Mouse (Mus musculus) limb, embryonic 15.5 days (tissue): ENCODE measurements around the gene Usp35. TPM values are rescaled to one million over a fixed set of nuclear protein-coding genes. Genes with fewer than 3 reads are reported as not detected.

ENCODE experiments used
- ATAC-seq: fragments of 200-750 bp; cut with Nextera tagmentation; 2 replicates; pipeline ENCODE4 v1.8.0; 2017; ENCODE audit warnings: low read depth, moderate TSS enrichment; ENCODE audit not compliant: insufficient number of reproducible peaks, low FRiP score, low TSS enrichment
- H3K27ac ChIP-seq: fragments of 300-500 bp; sonication (generic); 2 replicates; pipeline ENCODE4 v1.5.1; 2015; ENCODE audit warnings: moderate library complexity, mild to moderate bottlenecking, inconsistent platforms
- H3K27me3 ChIP-seq: fragments of 300-500 bp; sonication (generic); 2 replicates; pipeline ENCODE4 v1.6.1; 2015; ENCODE audit warnings: inconsistent platforms
- H3K36me3 ChIP-seq: fragments of 300-500 bp; sonication (generic); 2 replicates; pipeline ENCODE4 v1.6.1; 2015; ENCODE audit warnings: inconsistent platforms
- H3K4me1 ChIP-seq: fragments of 300-500 bp; sonication (generic); 2 replicates; pipeline ENCODE4 v1.6.1; 2015; ENCODE audit warnings: inconsistent platforms
- H3K4me2 ChIP-seq: fragments of 300-500 bp; sonication (generic); 2 replicates; pipeline ENCODE4 v1.6.1; 2015; ENCODE audit warnings: mild to moderate bottlenecking, inconsistent platforms
- H3K4me3 ChIP-seq: fragments of 300-500 bp; sonication (generic); 2 replicates; pipeline ENCODE4 v1.5.1; 2015; ENCODE audit warnings: mild to moderate bottlenecking, inconsistent platforms
- H3K9ac ChIP-seq: fragments of 300-500 bp; sonication (generic); 2 replicates; pipeline ENCODE4 v1.6.1; 2015; ENCODE audit warnings: inconsistent platforms
- H3K9me3 ChIP-seq: fragments of 300-500 bp; sonication (generic); 2 replicates; pipeline ENCODE4 v1.6.1; 2016; ENCODE audit warnings: inconsistent platforms
- WGBS: fragments of 180-500 bp; shearing (Covaris S2); methylation state at CpG from one replicate; pipeline ENCODE4 v1.1.7; 2015; 5-methylcytosine and 5-hydroxymethylcytosine counted together
- polyA plus RNA-seq: library from polyadenylated mRNA; unstranded; fragments of >200 nt; fragmentation: Nextera tagmentation; extraction: Ambion mirVana; gene quantifications from 2 replicates; pipeline ENCODE4 v1.2.1, GENCODE M21; 2015

Gene Usp35
- polyA plus RNA-seq, 1 experiment from 2014 or later = 2.2 TPM

- Histone ChIP-seq H3K36me3 (no peaks in the 10 kb centered on the region), H3K9me3 (no peaks in the 10 kb centered on the region), H3K4me2 (no peak overlapping the region), H3K27me3 (peaks cover 28% of the 10 kb centered on the region), H3K4me1 (peaks cover 29% of the 10 kb centered on the region), H3K4me3 (no peak overlapping the region), H3K9ac (no peak overlapping the region), H3K27ac (no peak overlapping the region)
- 83% methylated on average over 3 of the region's 3 CpGs for WGBS
- ATAC-seq = no peak
These were observed 2.1 kb downstream of the Usp35 start for GRCm38 (mm10) chr7:97329676-97330075.

DNA sequence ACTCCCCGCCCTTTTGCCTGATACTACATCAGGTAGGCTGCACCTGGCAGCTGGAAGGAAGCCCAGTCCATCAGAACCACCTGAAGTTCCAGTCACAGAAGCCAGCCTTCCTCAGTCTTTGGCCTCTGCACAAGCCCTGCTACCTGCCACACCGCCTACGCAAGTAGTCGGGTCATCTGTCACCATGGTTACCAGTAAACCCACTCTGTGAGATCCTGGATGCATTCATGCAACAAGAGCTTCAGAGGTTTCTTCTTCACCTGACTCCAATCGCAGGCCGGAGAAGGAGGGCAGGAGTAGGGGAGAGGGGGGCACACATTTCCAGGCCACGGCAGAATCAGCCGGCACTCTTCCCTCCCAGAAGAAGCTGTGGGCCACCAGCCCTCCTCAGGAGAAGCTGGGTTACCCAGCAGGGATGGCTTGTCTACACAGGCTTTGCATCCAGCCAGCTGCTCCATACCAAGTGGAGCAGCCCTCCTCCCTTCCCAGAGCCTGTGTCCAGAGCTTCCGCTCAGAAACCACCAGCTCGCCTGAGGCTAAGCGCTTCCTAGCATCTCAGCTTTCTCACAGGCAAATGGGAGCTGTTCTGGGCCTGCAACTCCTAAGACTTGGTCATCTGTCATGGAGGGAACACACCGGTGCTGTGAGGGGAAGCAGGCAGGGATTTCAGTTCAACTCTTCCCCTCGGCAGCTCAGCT is 2.8 kb downstream of the Usp35 start:
- peaks cover 34% of the 10 kb centered on the region for H3K27me3 ChIP-seq
- no peaks in the 10 kb centered on the region for H3K9me3 ChIP-seq
- 61% methylated on average over 13 of the region's 13 CpGs for WGBS
- H3K4me3 ChIP-seq = no peak overlapping the region
- H3K27ac ChIP-seq = no peak overlapping the region
- H3K4me2 ChIP-seq = no peak overlapping the region
- no peaks in the 10 kb centered on the region for H3K36me3 ChIP-seq
- no peak for ATAC-seq
- H3K4me1 ChIP-seq = peaks cover 29% of the 10 kb centered on the region
- H3K9ac ChIP-seq = no peak overlapping the region

DNA sequence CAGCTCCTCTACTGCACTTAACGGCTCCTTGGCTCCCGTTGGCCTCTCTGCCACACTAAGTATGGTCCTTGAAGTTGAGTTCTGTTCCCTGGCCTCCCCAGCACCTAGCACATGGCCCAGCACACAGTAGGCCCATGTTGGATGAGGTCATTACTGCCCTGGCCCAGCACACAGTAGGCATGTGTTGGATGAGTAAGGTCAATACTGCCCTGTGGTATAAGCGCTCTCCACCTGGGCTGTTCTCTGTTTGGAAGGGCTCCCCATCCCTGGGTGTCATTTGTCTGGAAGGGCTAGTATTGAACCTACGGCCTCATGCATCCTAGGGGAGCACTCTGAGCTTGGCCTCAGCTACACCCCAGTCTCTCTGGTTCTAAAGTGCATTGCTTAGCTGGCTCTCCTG is 4.4 kb downstream of the Usp35 start:
- WGBS = 93% methylated on average over 4 of the region's 4 CpGs
- no peaks in the 10 kb centered on the region for H3K9me3 ChIP-seq
- H3K9ac ChIP-seq = no peak overlapping the region
- no peak overlapping the region for H3K4me3 ChIP-seq
- no peak for ATAC-seq
- peaks cover 37% of the 10 kb centered on the region for H3K27me3 ChIP-seq
- H3K27ac ChIP-seq = no peak overlapping the region
- no peaks in the 10 kb centered on the region; the same call in 1 of the 2 replicates for H3K36me3 ChIP-seq
- H3K4me2 ChIP-seq = no peak overlapping the region
- H3K4me1 ChIP-seq = peaks cover 19% of the 10 kb centered on the region

DNA sequence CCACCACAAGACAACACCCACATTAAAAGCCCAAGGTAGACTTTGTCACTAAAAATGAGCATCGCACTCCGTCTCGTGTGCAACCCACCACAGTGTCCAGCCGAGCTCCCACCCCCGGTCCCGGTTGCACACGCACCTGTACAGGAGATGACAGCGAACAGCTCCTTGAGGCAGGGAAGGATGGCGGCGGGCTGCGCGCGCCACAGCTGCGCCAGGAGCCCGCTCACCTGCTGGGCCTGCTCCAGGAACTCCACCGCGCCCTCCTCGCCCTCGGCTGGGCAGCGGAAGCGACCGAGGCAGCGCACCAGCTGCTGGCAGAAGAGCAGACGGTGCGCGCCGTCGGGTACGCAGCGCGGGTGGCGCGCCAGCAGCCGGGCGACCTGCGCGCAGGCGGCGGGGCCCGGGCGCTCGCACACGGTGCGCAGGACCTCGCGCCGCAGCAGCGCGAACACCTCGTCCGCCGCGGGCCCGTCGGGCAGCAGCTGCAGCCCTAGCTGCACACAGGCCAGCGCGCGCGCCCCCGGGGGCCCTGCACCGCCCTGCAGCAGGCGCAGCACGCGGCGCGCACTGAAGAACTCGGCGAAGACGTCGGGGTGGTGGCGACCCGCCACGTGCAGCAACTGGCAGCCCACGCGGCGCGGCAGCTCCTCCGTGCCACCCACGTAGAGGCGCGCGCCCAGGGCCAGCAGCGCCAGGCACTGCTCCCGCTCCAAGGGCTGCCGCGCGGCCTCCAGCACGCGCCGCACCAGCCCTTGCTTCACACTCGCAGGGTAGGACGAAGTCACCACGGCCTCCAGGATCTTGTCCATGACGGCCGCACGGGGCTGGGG is 6.4 kb downstream of the Usp35 start:
- no peak for ATAC-seq
- H3K4me2 ChIP-seq = peak overlapping the region; percentile 61
- H3K4me1 ChIP-seq = peaks cover 8% of the 10 kb centered on the region
- no peaks in the 10 kb centered on the region for H3K9me3 ChIP-seq
- H3K27me3 ChIP-seq = peaks cover 37% of the 10 kb centered on the region
- WGBS = 11% methylated on average over 90 of the region's 96 CpGs
- H3K36me3 ChIP-seq = peaks cover 15% of the 10 kb centered on the region
- H3K4me3 ChIP-seq = peak overlapping the region; percentile 36
- no peak overlapping the region for H3K27ac ChIP-seq
- no peak overlapping the region for H3K9ac ChIP-seq

DNA sequence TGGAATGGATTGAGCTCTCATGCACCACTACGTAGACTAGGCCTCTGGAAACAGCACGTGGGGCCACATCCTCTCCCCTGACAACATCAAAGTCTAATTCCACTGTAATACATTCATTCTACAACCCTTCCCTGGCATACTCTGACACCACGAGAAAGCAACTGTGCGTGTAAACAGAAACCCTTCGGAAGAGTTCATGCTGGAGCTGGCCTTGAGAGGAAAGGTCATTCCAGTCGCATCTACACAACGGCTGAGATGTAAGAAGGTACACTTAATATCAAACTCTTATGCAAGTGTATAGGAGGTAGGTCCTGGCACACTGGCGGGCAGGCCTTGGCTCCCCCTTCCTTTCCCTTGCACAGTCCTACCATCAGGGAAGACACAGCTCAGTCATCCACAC is 7.5 kb downstream of the Usp35 start:
- Histone ChIP-seq H3K9me3 (no peaks in the 10 kb centered on the region), H3K4me1 (peaks cover 8% of the 10 kb centered on the region), H3K4me2 (no peak overlapping the region), H3K9ac (no peak overlapping the region), H3K27ac (no peak overlapping the region), H3K27me3 (peaks cover 37% of the 10 kb centered on the region), H3K36me3 (peaks cover 15% of the 10 kb centered on the region), H3K4me3 (no peak overlapping the region)
- WGBS = 92% methylated on average over 8 of the region's 8 CpGs
- ATAC-seq = no peak

DNA sequence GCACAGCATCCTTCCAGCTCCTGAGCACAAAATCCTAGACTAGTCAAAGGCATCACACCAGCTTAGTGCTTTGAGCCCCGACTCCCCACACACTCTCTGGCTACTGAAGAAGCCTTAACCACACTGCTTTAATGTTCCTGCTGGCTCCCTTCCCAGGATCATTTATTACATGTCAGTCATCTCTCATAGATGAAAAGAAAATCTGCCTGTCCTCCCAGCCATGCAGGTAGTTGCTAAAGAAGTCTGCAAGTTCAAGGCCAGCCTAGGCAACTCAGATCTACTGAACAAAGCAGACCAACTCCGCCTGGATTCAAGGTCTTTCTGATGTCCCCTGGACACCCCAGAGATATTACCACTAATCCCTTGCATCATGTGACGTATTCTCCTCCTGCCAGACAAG is 14.1 kb downstream of the Usp35 start:
- Histone ChIP-seq H3K9me3 (no peaks in the 10 kb centered on the region), H3K36me3 (peaks cover 39% of the 10 kb centered on the region), H3K9ac (no peak overlapping the region), H3K4me3 (no peak overlapping the region), H3K27me3 (no peaks in the 10 kb centered on the region), H3K4me2 (no peak overlapping the region), H3K4me1 (no peaks in the 10 kb centered on the region), H3K27ac (no peak overlapping the region)
- 73% methylated on average over 3 of the region's 3 CpGs for whole genome bisulfite sequencing
- ATAC-seq = no peak

DNA sequence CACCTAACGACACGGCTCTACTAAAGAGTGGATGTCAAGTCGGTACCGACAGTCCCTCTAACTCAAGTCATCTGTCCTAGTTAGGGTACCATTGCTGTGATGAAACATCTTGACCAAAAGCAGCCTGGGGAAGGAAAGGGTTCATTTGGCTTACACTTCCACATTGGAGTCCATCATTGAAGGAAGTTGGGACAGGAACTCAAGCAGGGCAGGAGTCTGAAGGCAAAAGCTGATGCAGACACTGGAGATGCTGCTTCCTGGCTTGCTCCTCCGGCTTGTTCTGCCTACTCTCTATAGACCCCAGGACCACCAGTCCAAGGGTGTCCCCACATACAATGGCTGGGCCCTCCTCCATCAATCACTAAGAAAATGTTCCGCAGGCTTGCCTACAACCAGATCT is 16.2 kb downstream of the Usp35 start:
- WGBS = 92% methylated on average over 6 of the region's 6 CpGs
- no peak for ATAC-seq

GRCm38 (mm10) chr7:97314646-97315045 is 17.2 kb downstream of the Usp35 start:
- ATAC-seq = no peak
- Histone ChIP-seq H3K4me1 (no peaks in the 10 kb centered on the region), H3K4me3 (no peak overlapping the region), H3K27me3 (no peaks in the 10 kb centered on the region), H3K9me3 (no peaks in the 10 kb centered on the region), H3K36me3 (peaks cover 53% of the 10 kb centered on the region), H3K9ac (no peak overlapping the region), H3K4me2 (no peak overlapping the region), H3K27ac (no peak overlapping the region)
- 85% methylated on average over 5 of the region's 5 CpGs for WGBS

More for the DNA sequence above, 16.2 kb downstream of the Usp35 start:
- no peak overlapping the region for H3K4me2 ChIP-seq
- H3K9me3 ChIP-seq = no peaks in the 10 kb centered on the region
- H3K4me3 ChIP-seq = no peak overlapping the region
- peaks cover 45% of the 10 kb centered on the region for H3K36me3 ChIP-seq
- no peaks in the 10 kb centered on the region for H3K27me3 ChIP-seq
- H3K27ac ChIP-seq = no peak overlapping the region
- H3K4me1 ChIP-seq = no peaks in the 10 kb centered on the region
- H3K9ac ChIP-seq = no peak overlapping the region

GRCm38 (mm10) chr7:97313364-97313995 is 18.3 kb downstream of the Usp35 start:
- Histone ChIP-seq H3K9me3 (no peaks in the 10 kb centered on the region), H3K4me3 (no peak overlapping the region), H3K9ac (no peak overlapping the region), H3K27me3 (no peaks in the 10 kb centered on the region), H3K4me2 (no peak overlapping the region), H3K27ac (no peak overlapping the region), H3K4me1 (no peaks in the 10 kb centered on the region), H3K36me3 (peaks cover 58% of the 10 kb centered on the region)
- no peak for ATAC-seq
- 67% methylated on average over 7 of the region's 7 CpGs for WGBS

DNA sequence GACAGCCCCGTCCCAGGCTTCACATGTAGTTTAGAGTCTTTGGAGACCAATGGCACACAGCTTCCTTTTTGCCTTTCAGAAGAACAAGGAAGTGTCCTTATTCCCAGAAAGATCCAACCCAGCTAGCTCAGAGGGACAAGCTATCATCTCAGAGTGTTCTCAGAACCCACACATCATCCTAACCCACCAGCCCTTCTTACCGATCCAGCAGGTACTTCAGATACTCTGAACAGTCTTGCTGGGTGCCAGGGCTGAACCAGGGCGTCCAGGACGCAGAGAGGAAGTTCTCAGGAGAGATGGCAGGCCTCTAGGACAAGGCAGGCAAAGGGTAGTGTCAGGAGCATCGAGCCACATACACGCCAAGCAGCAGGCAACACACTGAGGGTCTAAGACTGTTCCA is 19.0 kb downstream of the Usp35 start:
- Histone ChIP-seq H3K27me3 (no peaks in the 10 kb centered on the region), H3K27ac (no peak overlapping the region), H3K4me1 (no peaks in the 10 kb centered on the region), H3K4me3 (no peak overlapping the region), H3K9me3 (no peaks in the 10 kb centered on the region), H3K9ac (no peak overlapping the region), H3K36me3 (peaks cover 63% of the 10 kb centered on the region), H3K4me2 (no peak overlapping the region)
- WGBS = 89% methylated on average over 6 of the region's 6 CpGs
- ATAC-seq = no peak

DNA sequence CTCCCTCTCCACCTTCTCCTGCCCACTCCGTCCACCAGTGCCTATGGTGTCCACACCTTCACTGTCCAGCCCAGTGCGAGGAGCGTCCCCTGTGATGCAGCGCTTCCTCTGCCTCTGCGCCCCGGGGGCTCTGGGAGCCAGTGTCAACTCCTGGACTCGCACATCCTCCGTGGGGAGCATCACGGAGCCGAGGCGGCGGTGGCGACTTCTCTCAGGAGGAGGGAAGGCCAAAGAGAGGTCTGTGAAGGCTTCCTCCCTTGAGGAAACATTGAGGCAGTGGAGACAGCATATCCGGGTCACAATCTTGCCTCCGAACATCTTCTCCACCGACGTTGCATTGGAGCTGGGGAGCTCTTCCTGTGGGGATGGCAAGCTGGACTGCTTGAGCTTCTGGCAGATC is 19.6 kb downstream of the Usp35 start:
- Histone ChIP-seq H3K9ac (no peak overlapping the region), H3K4me1 (no peaks in the 10 kb centered on the region), H3K27me3 (no peaks in the 10 kb centered on the region), H3K4me2 (no peak overlapping the region), H3K4me3 (no peak overlapping the region), H3K36me3 (peaks cover 69% of the 10 kb centered on the region), H3K9me3 (no peaks in the 10 kb centered on the region), H3K27ac (no peak overlapping the region)
- WGBS = 92% methylated on average over 17 of the region's 17 CpGs
- no peak for ATAC-seq

DNA sequence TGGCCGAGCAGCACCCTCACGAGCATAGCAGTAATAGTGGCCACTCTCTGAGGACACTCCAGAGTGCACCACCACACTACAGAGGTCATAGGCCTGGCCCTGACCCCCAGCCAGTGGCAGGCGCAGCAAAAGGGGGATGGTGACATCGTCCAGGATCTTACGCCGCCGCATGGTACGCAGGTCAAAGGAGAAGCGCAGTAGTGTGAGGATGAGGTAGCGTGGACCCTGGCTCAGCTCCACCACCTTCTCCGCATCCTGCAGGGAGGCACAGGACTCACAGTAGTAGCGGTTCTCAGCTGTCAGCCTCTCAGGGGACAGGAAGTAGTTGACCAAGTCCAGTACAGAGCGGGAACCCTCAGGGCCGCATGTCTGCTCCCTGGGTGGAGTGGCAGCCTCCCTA is 20.2 kb downstream of the Usp35 start:
- Histone ChIP-seq H3K4me3 (no peak overlapping the region), H3K4me2 (no peak overlapping the region), H3K4me1 (no peaks in the 10 kb centered on the region), H3K9me3 (no peaks in the 10 kb centered on the region), H3K27ac (no peak overlapping the region), H3K9ac (no peak overlapping the region), H3K27me3 (no peaks in the 10 kb centered on the region), H3K36me3 (peaks cover 67% of the 10 kb centered on the region)
- 90% methylated on average over 14 of the region's 14 CpGs for WGBS
- 0 out of 2 replicates have a peak, but pooled peaks have one; percentile 15 for ATAC-seq
